Mouse (Mus musculus): ENCODE measurements around the gene Map3k14. TPM values are rescaled to one million over a fixed set of nuclear protein-coding genes. Genes with fewer than 3 reads are reported as not detected.

Gene Map3k14
- polyA plus RNA-seq, 1 experiment, result 2.3 TPM

GRCm38 (mm10) chr11:103276450-103276849, 9.2 kb upstream of the Map3k14 start:
- H3K36me3 ChIP-seq (replicated peaks; ENCODE audit: low read length), result no peaks in the 10 kb centered on the region
- peaks cover 7% of the 10 kb centered on the region; the same call in 1 of the 2 replicates for H3K4me1 ChIP-seq
- H3K4me3 ChIP-seq (replicated peaks), result no peak overlapping the region
- H3K27me3 ChIP-seq (replicated peaks), result peaks cover 49% of the 10 kb centered on the region
- H3K9me3 ChIP-seq, result no peaks in the 10 kb centered on the region
- TF ChIP-seq FLI1 (IDR thresholded peaks at IDR 0.05; ENCODE audit: low read length) (no peak), GATA1 (IDR thresholded peaks at IDR 0.05; ENCODE audit: borderline replicate concordance, low read length) (no peak)

GRCm38 (mm10) chr11:103272888-103273287, 5.6 kb upstream of the Map3k14 start:
- no peaks in the 10 kb centered on the region for H3K36me3 ChIP-seq (replicated peaks; ENCODE audit: low read length)
- no peak for TF ChIP-seq GATA1 (IDR thresholded peaks at IDR 0.05; ENCODE audit: borderline replicate concordance, low read length)
- no peak for TF ChIP-seq FLI1 (IDR thresholded peaks at IDR 0.05; ENCODE audit: low read length)
- H3K9me3 ChIP-seq, result no peaks in the 10 kb centered on the region
- peaks cover 22% of the 10 kb centered on the region for H3K4me1 ChIP-seq
- H3K4me3 ChIP-seq (replicated peaks), result no peak overlapping the region
- H3K27me3 ChIP-seq (replicated peaks), result peaks cover 38% of the 10 kb centered on the region

- peak overlapping the region; percentile 57 for H3K4me3 ChIP-seq (replicated peaks)
- TF ChIP-seq FLI1 (IDR thresholded peaks at IDR 0.05; ENCODE audit: low read length) (no peak), GATA1 (IDR thresholded peaks at IDR 0.05; ENCODE audit: borderline replicate concordance, low read length) (no peak)
These were observed 4.7 kb upstream of the Map3k14 start for GRCm38 (mm10) chr11:103271979-103272378.

GRCm38 (mm10) chr11:103269426-103269825, 2.2 kb upstream of the Map3k14 start:
- TF ChIP-seq FLI1 (IDR thresholded peaks at IDR 0.05; ENCODE audit: low read length), result no peak
- no peak for TF ChIP-seq GATA1 (IDR thresholded peaks at IDR 0.05; ENCODE audit: borderline replicate concordance, low read length)
- H3K4me1 ChIP-seq, result peaks cover 49% of the 10 kb centered on the region
- H3K27me3 ChIP-seq (replicated peaks), result peaks cover 23% of the 10 kb centered on the region
- H3K36me3 ChIP-seq (replicated peaks; ENCODE audit: low read length), result no peaks in the 10 kb centered on the region
- H3K9me3 ChIP-seq, result no peaks in the 10 kb centered on the region
- no peak overlapping the region for H3K4me3 ChIP-seq (replicated peaks)

More at GRCm38 (mm10) chr11:103271979-103272378, 4.7 kb upstream of the Map3k14 start:
- Histone ChIP-seq H3K4me1 (peaks cover 26% of the 10 kb centered on the region), H3K9me3 (no peaks in the 10 kb centered on the region), H3K36me3 (replicated peaks; ENCODE audit: low read length) (no peaks in the 10 kb centered on the region), H3K27me3 (replicated peaks) (peaks cover 31% of the 10 kb centered on the region)

GRCm38 (mm10) chr11:103268905-103269304, 1.6 kb upstream of the Map3k14 start:
- Histone ChIP-seq H3K4me3 (replicated peaks) (no peak overlapping the region), H3K9me3 (no peaks in the 10 kb centered on the region), H3K27me3 (replicated peaks) (peaks cover 23% of the 10 kb centered on the region), H3K4me1 (peaks cover 53% of the 10 kb centered on the region), H3K36me3 (replicated peaks; ENCODE audit: low read length) (no peaks in the 10 kb centered on the region)
- TF ChIP-seq GATA1 (IDR thresholded peaks at IDR 0.05; ENCODE audit: borderline replicate concordance, low read length) (no peak), FLI1 (IDR thresholded peaks at IDR 0.05; ENCODE audit: low read length) (no peak)

- H3K36me3 ChIP-seq (replicated peaks; ENCODE audit: low read length), result no peaks in the 10 kb centered on the region
- H3K9me3 ChIP-seq, result no peaks in the 10 kb centered on the region
- H3K4me3 ChIP-seq (replicated peaks), result no peak overlapping the region
- H3K4me1 ChIP-seq, result peaks cover 58% of the 10 kb centered on the region
- peaks cover 20% of the 10 kb centered on the region for H3K27me3 ChIP-seq (replicated peaks)
- TF ChIP-seq GATA1 (IDR thresholded peaks at IDR 0.05; ENCODE audit: borderline replicate concordance, low read length) (no peak), FLI1 (IDR thresholded peaks at IDR 0.05; ENCODE audit: low read length) (no peak)
These were observed 1.1 kb upstream of the Map3k14 start for GRCm38 (mm10) chr11:103268350-103268749.

- H3K4me3 ChIP-seq (replicated peaks), result peak overlapping the region; percentile 97
- H3K36me3 ChIP-seq (replicated peaks; ENCODE audit: low read length), result no peaks in the 10 kb centered on the region
- peaks cover 70% of the 10 kb centered on the region for H3K4me1 ChIP-seq
- no peak for TF ChIP-seq GATA1 (IDR thresholded peaks at IDR 0.05; ENCODE audit: borderline replicate concordance, low read length)
- peaks cover 6% of the 10 kb centered on the region for H3K27me3 ChIP-seq (replicated peaks)
- no peaks in the 10 kb centered on the region for H3K9me3 ChIP-seq
These were observed 435 bp downstream of the Map3k14 start for GRCm38 (mm10) chr11:103266729-103267345.

- Histone ChIP-seq H3K36me3 (replicated peaks; ENCODE audit: low read length) (no peaks in the 10 kb centered on the region), H3K4me1 (peaks cover 69% of the 10 kb centered on the region), H3K27me3 (replicated peaks) (peaks cover 1% of the 10 kb centered on the region), H3K9me3 (no peaks in the 10 kb centered on the region), H3K4me3 (replicated peaks) (peak overlapping the region; percentile 97)
- TF ChIP-seq FLI1 (IDR thresholded peaks at IDR 0.05; ENCODE audit: low read length), result no peak
- TF ChIP-seq GATA1 (IDR thresholded peaks at IDR 0.05; ENCODE audit: borderline replicate concordance, low read length), result no peak
These were observed 1.4 kb downstream of the Map3k14 start for GRCm38 (mm10) chr11:103265856-103266255.

GRCm38 (mm10) chr11:103265211-103265610, 2.1 kb downstream of the Map3k14 start:
- no peak for TF ChIP-seq FLI1 (IDR thresholded peaks at IDR 0.05; ENCODE audit: low read length)
- no peak for TF ChIP-seq GATA1 (IDR thresholded peaks at IDR 0.05; ENCODE audit: borderline replicate concordance, low read length)
- H3K4me1 ChIP-seq, result peaks cover 70% of the 10 kb centered on the region
- H3K36me3 ChIP-seq (replicated peaks; ENCODE audit: low read length), result no peaks in the 10 kb centered on the region
- H3K27me3 ChIP-seq (replicated peaks), result no peaks in the 10 kb centered on the region
- H3K9me3 ChIP-seq, result no peaks in the 10 kb centered on the region
- peak overlapping the region; percentile 71 for H3K4me3 ChIP-seq (replicated peaks)

- H3K36me3 ChIP-seq (replicated peaks; ENCODE audit: low read length), result no peaks in the 10 kb centered on the region
- no peak for TF ChIP-seq FLI1 (IDR thresholded peaks at IDR 0.05; ENCODE audit: low read length)
- no peak for TF ChIP-seq GATA1 (IDR thresholded peaks at IDR 0.05; ENCODE audit: borderline replicate concordance, low read length)
- H3K27me3 ChIP-seq (replicated peaks), result no peaks in the 10 kb centered on the region
- peaks cover 73% of the 10 kb centered on the region for H3K4me1 ChIP-seq
- no peaks in the 10 kb centered on the region for H3K9me3 ChIP-seq
- H3K4me3 ChIP-seq (replicated peaks), result peak overlapping the region; percentile 84
These were observed 2.8 kb downstream of the Map3k14 start for GRCm38 (mm10) chr11:103264427-103265005.

All from megakaryocyte, embryonic 14.5 days (primary cell).